Mouse (Mus musculus) skeletal muscle tissue, adult 2 months (tissue): ENCODE measurements around the gene Cd63.
A peak's percentile ranks its signal among the peaks of the same experiment; 100 is the strongest.

Experiments
- DNase-seq: peaks from one replicate; pipeline ENCODE4 v3.0.0-alpha.2; 2012; ENCODE audit warnings: low read depth, low spot score

Cd63 gene

GRCm38 (mm10) chr10:128904812-128905211 is 4.0 kb downstream of the Cd63 start:
- DNase-seq: no peak

GRCm38 (mm10) chr10:128908778-128909448 is 8.1 kb downstream of the Cd63 start:
- no peak for DNase-seq

GRCm38 (mm10) chr10:128909567-128910028 is 8.8 kb downstream of the Cd63 start:
- DNase-seq: peak; percentile 97

GRCm38 (mm10) chr10:128910066-128910841 is 9.5 kb downstream of the Cd63 start:
- DNase-seq: no peak

- DNase-seq: no peak
These were observed 10.6 kb downstream of the Cd63 start for GRCm38 (mm10) chr10:128911430-128911829.

GRCm38 (mm10) chr10:128912268-128912667 is 11.5 kb downstream of the Cd63 start:
- DNase-seq: no peak

GRCm38 (mm10) chr10:128912791-128913190 is 12.0 kb downstream of the Cd63 start:
- no peak for DNase-seq

- DNase-seq: peak; percentile 74
These were observed 12.4 kb downstream of the Cd63 start for GRCm38 (mm10) chr10:128913219-128913618.

- DNase-seq: no peak
These were observed 12.9 kb downstream of the Cd63 start for GRCm38 (mm10) chr10:128913696-128914095.

GRCm38 (mm10) chr10:128915550-128915949 is 14.8 kb downstream of the Cd63 start:
- no peak for DNase-seq

- no peak for DNase-seq
These were observed 15.9 kb downstream of the Cd63 start for GRCm38 (mm10) chr10:128916665-128917064.

GRCm38 (mm10) chr10:128917400-128917799 is 16.6 kb downstream of the Cd63 start:
- DNase-seq: no peak

- DNase-seq: no peak
These were observed 17.5 kb downstream of the Cd63 start for GRCm38 (mm10) chr10:128918246-128918645.

GRCm38 (mm10) chr10:128919203-128919631 is 18.4 kb downstream of the Cd63 start:
- DNase-seq: no peak

- DNase-seq: no peak
These were observed 19.2 kb downstream of the Cd63 start for GRCm38 (mm10) chr10:128919966-128920365.

GRCm38 (mm10) chr10:128920736-128921161 is 20.0 kb downstream of the Cd63 start:
- DNase-seq: no peak

- DNase-seq: no peak
These were observed 20.5 kb downstream of the Cd63 start for GRCm38 (mm10) chr10:128921251-128921650.

- DNase-seq: no peak
These were observed 21.4 kb downstream of the Cd63 start for GRCm38 (mm10) chr10:128921883-128922821.

GRCm38 (mm10) chr10:128922822-128923012 is 21.9 kb downstream of the Cd63 start, which contains the start of gene Rdh5:
Gene Rdh5 (minus strand): TSS chr10:128922888.
- DNase-seq: no peak

GRCm38 (mm10) chr10:128923013-128923691 is 22.4 kb downstream of the Cd63 start:
- DNase-seq: peak; percentile 99

GRCm38 (mm10) chr10:128923935-128924334 is 23.1 kb downstream of the Cd63 start, which contains the start of gene Bloc1s1:
Gene Bloc1s1 (minus strand): TSS chr10:128924035.
- DNase-seq: no peak
